Mouse (Mus musculus): ENCODE data around the gene Mogat1. TPM values are rescaled to one million over a fixed set of nuclear protein-coding genes. Genes with fewer than 3 reads are reported as not detected.
"Not testable (repeated sequence)": the region's sequence is repeated elsewhere in the genome, so short reads cannot be mapped to it uniquely, and the experiment has no call there.

Gene Mogat1
- polyA plus RNA-seq, 1 experiment from 2014 or later: not detected

DNA sequence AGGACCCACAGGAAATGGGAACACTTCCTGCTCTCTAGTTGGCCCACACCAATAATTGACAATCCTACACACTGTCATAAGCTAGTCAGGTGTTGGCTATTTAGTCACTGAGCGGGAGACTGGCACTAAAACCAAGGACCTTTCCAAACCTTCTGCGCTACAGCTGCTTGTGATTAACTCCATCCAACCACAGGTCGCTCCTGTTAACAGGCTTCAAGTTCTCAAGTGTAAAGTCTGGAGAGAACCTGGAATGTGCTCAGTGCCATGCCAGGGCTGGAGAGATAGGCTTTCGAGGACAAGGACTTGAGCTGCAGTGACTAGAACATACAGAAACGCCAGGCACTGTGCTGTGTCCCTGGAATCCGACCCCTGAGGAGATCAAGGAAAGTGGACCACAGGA is 28.4 kb downstream of the Mogat1 start:
- no peak overlapping the region for H3K27ac ChIP-seq (replicated peaks)
- peaks cover 19% of the 10 kb centered on the region; the same call in 1 of the 2 replicates for H3K4me1 ChIP-seq (replicated peaks)
- no peak overlapping the region for H3K4me3 ChIP-seq
- H3K36me3 ChIP-seq: no peaks in the 10 kb centered on the region
- H3K9ac ChIP-seq: no peak overlapping the region
- H3K27me3 ChIP-seq: 0 out of 2 replicates have a peak, but pooled peaks cover 3% of the 10 kb centered on the region
- ATAC-seq (ENCODE audit: low read depth): no peak
- WGBS: 70% methylated on average over 6 of the region's 6 CpGs
- H3K9me3 ChIP-seq: no peaks in the 10 kb centered on the region
- no peak overlapping the region for H3K4me2 ChIP-seq

DNA sequence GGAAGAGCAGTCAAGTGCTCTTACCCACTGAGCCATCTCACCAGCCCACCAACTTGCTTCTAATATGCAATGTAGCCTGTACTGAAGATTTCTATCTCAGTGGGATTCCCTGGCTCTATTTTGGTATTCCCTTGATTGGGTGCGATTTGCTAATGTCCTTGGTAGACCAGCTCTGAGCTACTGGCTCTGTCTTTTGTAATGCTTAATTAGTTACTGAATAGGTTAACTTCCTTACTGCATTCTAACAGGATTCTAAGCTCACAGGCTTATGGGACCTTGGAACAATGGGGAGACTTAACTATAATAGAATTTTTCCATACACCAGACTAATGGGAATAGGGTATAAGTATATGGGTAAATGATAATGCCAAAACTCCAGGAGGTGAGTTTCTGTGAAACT is 32.8 kb downstream of the Mogat1 start:
- not testable (repeated sequence) for H3K4me1 ChIP-seq (replicated peaks); H3K27me3 ChIP-seq; H3K9me3 ChIP-seq; H3K36me3 ChIP-seq; ATAC-seq (ENCODE audit: low read depth); H3K27ac ChIP-seq (replicated peaks); H3K4me3 ChIP-seq; H3K4me2 ChIP-seq; H3K9ac ChIP-seq
- WGBS: 94% methylated on average over 1 of the region's 1 CpGs

DNA sequence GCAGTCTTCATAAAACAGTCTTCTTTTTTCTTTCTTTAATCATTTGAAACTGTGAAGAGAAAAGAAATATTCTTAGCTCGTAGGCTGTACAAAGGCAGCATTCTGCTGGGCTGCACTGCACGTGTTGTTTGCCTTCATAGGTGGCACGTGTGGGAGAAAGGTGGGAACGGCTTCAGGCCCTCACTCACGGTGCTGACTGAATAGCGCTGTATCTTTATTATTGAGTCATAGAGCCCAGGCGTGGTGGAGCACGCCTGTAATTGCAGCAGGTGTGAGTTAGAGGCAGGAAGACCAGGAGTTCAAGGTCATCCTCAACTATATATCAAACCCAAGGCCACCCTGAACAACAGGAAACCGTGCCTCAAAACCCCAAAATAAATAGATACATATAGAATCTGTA is 35.5 kb downstream of the Mogat1 start:
- Histone ChIP-seq H3K9ac (no peak overlapping the region), H3K4me2 (no peak overlapping the region), H3K4me3 (no peak overlapping the region), H3K36me3 (no peaks in the 10 kb centered on the region), H3K27me3 (no peaks in the 10 kb centered on the region), H3K9me3 (no peaks in the 10 kb centered on the region), H3K4me1 (replicated peaks) (no peaks in the 10 kb centered on the region), H3K27ac (replicated peaks) (no peak overlapping the region)
- WGBS: 88% methylated on average over 9 of the region's 9 CpGs
- ATAC-seq (ENCODE audit: low read depth): no peak

DNA sequence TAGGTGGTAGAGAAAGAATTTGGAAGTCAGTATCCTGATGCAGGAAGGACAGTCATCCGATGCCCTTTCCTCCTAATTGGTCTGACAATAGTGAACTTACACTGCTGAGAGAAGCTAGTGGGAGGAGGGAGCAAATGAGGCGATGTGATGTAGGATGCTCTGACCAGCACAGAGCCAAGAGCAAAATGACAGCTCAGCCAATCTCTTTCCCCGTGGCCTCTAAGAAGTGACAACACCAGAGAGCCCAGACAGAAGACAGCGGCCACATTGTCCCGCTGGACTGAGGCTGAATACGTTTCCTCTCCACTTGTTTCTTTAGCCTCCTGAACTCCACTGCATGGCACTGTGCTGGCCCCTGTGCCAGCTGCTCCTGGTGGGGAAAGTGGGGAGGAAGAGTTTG is 38.2 kb downstream of the Mogat1 start:
- ATAC-seq (ENCODE audit: low read depth): no peak
- Histone ChIP-seq H3K9me3 (no peaks in the 10 kb centered on the region), H3K4me3 (no peak overlapping the region), H3K36me3 (no peaks in the 10 kb centered on the region), H3K4me1 (replicated peaks) (no peaks in the 10 kb centered on the region), H3K9ac (no peak overlapping the region), H3K4me2 (no peak overlapping the region), H3K27ac (replicated peaks) (no peak overlapping the region), H3K27me3 (no peaks in the 10 kb centered on the region)
- 46% methylated on average over 6 of the region's 6 CpGs for WGBS

DNA sequence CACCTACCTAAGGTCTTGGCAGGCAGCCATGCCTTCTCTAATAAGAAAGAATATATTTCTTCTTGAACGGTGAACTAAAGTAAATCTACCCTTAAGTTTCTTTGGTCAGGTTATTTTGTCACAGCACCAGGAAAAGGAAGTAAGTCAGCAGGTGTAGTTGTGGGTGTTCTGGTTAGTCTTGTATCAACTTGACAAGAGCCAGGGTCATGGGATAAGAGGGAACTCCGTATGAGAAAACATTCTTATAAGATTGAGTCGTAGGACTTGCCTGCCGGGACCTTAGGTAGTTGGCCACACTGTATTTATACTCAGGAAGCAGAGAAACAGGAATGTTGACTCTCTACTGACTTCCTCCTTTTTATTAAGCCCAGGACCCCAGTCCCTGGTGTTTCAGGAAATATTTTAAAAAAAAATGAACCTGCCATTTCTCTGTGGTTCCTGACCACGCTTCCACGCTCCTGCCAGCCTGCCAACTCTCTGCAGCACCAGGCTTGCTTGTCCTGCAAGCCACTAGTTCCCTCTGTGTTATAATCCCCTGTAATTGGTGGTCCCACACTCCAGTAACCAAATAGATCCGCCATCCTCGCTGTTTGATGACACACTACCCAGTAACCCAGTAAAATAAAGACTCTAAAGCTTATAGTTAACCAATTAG is 43.3 kb downstream of the Mogat1 start:
- no peak overlapping the region for H3K9ac ChIP-seq
- no peaks in the 10 kb centered on the region for H3K4me1 ChIP-seq (replicated peaks)
- WGBS: 76% methylated on average over 8 of the region's 8 CpGs
- no peak overlapping the region for H3K4me2 ChIP-seq
- no peak overlapping the region for H3K4me3 ChIP-seq
- H3K27ac ChIP-seq (replicated peaks): no peak overlapping the region
- H3K36me3 ChIP-seq: no peaks in the 10 kb centered on the region
- no peaks in the 10 kb centered on the region for H3K9me3 ChIP-seq
- H3K27me3 ChIP-seq: no peaks in the 10 kb centered on the region
- no peak for ATAC-seq (ENCODE audit: low read depth)

DNA sequence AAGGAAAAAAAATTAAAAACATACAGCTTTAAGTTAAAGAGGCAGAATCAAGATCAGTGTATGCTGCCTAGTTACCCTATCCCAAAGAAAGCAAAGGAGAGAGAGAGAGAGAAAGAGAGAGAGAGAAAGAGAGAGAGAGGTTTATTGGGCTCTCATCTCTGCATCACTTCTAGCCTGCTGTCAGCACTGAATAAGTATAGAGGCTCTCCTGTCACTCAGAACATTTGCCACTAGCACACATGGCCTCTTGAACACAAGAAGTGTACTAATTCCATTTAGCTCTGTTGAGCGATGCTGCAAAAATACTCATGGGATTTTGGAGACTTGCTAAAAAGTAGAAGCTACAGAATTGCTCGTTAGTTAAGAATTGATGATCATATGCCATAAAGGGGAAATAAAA is 56.2 kb downstream of the Mogat1 start:
- H3K27ac ChIP-seq (replicated peaks): no peak overlapping the region
- H3K4me1 ChIP-seq (replicated peaks): peaks cover 6% of the 10 kb centered on the region; the same call in 1 of the 2 replicates
- no peak overlapping the region for H3K4me3 ChIP-seq
- H3K9me3 ChIP-seq: peaks cover 11% of the 10 kb centered on the region; the same call in 1 of the 2 replicates
- no peaks in the 10 kb centered on the region for H3K27me3 ChIP-seq
- no peak overlapping the region for H3K4me2 ChIP-seq
- ATAC-seq (ENCODE audit: low read depth): no peak
- whole genome bisulfite sequencing: 68% methylated on average over 2 of the region's 2 CpGs
- H3K36me3 ChIP-seq: no peaks in the 10 kb centered on the region
- H3K9ac ChIP-seq: no peak overlapping the region

DNA sequence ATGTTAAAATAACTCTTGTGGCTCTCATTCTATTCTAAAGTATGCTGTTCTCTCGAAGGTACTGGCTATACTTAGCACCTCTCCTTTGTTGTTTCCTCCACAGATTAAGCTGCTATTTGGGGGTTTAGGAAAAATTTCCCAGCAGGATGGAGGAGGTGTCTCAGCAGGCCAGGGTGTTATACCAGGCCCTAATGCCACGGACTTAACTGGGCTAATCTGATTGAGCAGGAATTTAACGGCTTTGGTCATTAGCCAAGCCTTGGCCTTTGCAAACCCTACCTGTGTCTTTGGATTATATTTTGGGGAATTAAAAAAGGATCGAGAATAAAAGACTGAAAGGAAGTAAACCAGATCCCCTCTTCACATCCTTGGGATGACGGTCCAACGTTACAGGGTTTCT is 56.6 kb downstream of the Mogat1 start:
- peaks cover 11% of the 10 kb centered on the region; the same call in 1 of the 2 replicates for H3K9me3 ChIP-seq
- H3K9ac ChIP-seq: no peak overlapping the region
- H3K4me1 ChIP-seq (replicated peaks): peaks cover 6% of the 10 kb centered on the region; the same call in 1 of the 2 replicates
- H3K4me2 ChIP-seq: no peak overlapping the region
- H3K4me3 ChIP-seq: no peak overlapping the region
- ATAC-seq (ENCODE audit: low read depth): no peak
- H3K27me3 ChIP-seq: no peaks in the 10 kb centered on the region
- H3K36me3 ChIP-seq: no peaks in the 10 kb centered on the region
- no peak overlapping the region for H3K27ac ChIP-seq (replicated peaks)
- 47% methylated on average over 6 of the region's 6 CpGs for WGBS

DNA sequence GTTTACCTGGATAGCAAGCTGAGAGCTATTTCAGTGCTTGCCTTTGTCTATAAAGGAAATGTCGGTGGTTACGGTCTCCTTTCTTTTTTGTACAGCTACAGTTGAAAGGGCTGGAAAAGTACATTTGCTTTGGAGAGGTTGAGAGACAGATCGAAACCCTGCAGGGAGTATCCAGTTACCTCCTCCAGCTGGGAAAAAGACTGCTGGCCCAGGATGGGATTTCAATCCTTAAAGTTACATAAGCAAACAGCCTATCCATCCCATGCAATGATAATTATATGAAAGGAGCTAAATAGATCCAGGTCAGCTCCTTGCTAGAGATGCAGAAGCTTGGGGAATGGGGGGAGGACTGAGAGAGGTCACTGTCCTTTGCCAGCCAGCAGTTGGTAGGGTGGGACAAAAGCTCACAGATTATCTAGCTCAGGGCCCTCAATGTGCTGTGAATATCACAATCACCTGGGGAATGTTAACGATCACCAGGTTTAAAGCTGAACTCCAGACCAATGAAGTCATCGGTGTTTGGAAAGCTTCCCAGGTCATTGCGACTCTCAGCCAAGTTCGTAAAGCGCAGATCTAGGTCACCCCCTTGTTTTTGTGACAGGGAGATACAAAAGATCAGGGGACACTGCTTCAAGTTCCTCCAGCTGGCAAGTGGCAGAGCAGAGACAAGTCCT is 57.2 kb downstream of the Mogat1 start:
- 52% methylated on average over 8 of the region's 8 CpGs for WGBS
- no peak for ATAC-seq (ENCODE audit: low read depth)
- no peaks in the 10 kb centered on the region for H3K36me3 ChIP-seq

DNA sequence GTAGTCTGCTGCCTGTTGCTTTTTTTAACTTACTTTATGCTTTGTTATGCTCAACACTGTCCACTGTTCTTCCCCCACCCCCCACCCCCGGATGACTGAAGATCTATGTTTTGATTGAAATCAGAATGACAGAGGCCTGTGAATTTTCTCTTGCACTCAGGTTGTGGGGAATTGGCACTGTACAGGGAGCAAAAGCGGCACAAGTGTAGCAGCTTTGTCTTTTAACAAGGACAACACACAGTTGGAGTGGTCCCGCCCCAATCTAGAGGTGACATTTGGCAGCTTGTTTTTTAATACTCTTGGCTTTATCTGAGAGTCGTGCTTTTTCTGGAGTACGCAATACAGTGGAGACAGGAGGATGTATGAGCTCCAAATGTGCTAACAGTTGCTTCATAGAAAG is 58.8 kb downstream of the Mogat1 start:
- no peaks in the 10 kb centered on the region for H3K36me3 ChIP-seq
- no peak overlapping the region for H3K4me2 ChIP-seq
- H3K27ac ChIP-seq (replicated peaks): no peak overlapping the region
- H3K4me1 ChIP-seq (replicated peaks): peaks cover 6% of the 10 kb centered on the region; the same call in 1 of the 2 replicates
- H3K9me3 ChIP-seq: peaks cover 11% of the 10 kb centered on the region; the same call in 1 of the 2 replicates
- H3K27me3 ChIP-seq: no peaks in the 10 kb centered on the region
- ATAC-seq (ENCODE audit: low read depth): no peak
- WGBS: 85% methylated on average over 5 of the region's 5 CpGs
- H3K4me3 ChIP-seq: no peak overlapping the region
- no peak overlapping the region for H3K9ac ChIP-seq

More for the DNA sequence above, 57.2 kb downstream of the Mogat1 start:
- H3K9ac ChIP-seq: no peak overlapping the region
- H3K4me1 ChIP-seq (replicated peaks): peaks cover 6% of the 10 kb centered on the region; the same call in 1 of the 2 replicates
- H3K27me3 ChIP-seq: no peaks in the 10 kb centered on the region
- H3K27ac ChIP-seq (replicated peaks): no peak overlapping the region
- H3K4me3 ChIP-seq: no peak overlapping the region
- H3K9me3 ChIP-seq: peaks cover 11% of the 10 kb centered on the region; the same call in 1 of the 2 replicates
- no peak overlapping the region for H3K4me2 ChIP-seq

DNA sequence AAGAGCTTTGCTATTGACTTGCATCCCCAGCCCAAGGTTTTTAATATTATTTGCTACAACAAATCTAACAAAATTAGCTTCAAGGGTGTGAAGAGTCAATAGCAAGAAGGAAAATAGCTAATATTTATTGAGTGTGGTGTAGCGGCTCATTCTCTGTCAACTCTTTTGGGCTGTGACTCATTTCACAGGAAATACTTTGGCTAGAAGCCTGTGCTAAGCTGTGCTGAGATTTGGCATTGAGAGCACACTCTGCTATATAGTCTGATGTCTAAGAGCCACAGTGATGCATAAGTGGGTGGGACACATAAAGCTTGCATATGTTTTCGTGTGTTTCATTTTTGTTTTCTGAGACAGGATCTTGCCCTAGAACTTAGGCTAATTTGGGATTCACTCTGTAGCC is 74.3 kb downstream of the Mogat1 start:
- WGBS: 89% methylated on average over 2 of the region's 2 CpGs
- Histone ChIP-seq H3K4me2 (no peak overlapping the region), H3K36me3 (no peaks in the 10 kb centered on the region), H3K9ac (no peak overlapping the region), H3K9me3 (no peaks in the 10 kb centered on the region), H3K4me3 (no peak overlapping the region), H3K4me1 (replicated peaks) (no peaks in the 10 kb centered on the region), H3K27me3 (no peaks in the 10 kb centered on the region), H3K27ac (replicated peaks) (no peak overlapping the region)
- no peak for ATAC-seq (ENCODE audit: low read depth)

DNA sequence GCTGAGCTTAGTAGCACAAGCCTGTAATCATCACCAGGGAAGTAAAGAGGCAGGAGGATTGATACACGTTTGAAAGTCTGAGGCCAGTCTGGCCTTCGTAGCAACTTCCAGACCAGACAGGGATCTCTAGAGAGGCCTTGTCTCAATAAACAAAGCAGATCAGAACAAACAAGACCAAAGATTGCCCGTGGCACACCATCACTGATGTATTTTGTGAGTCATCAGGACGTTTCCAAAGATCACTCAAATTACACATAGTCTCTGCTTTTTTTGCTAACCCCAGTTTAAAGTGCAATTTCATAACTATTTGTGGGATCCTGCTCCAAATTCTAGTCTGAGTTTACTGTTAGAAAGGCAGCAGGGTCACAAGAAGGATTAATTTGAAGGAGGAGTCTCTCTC is 76.2 kb downstream of the Mogat1 start:
- Histone ChIP-seq H3K27ac (replicated peaks) (no peak overlapping the region), H3K4me1 (replicated peaks) (no peaks in the 10 kb centered on the region), H3K9ac (no peak overlapping the region), H3K4me2 (no peak overlapping the region), H3K27me3 (no peaks in the 10 kb centered on the region), H3K9me3 (no peaks in the 10 kb centered on the region), H3K4me3 (no peak overlapping the region), H3K36me3 (no peaks in the 10 kb centered on the region)
- no peak for ATAC-seq (ENCODE audit: low read depth)
- 57% methylated on average over 4 of the region's 4 CpGs for WGBS
